Mouse (Mus musculus): ENCODE results near the gene Hspb11. TPM values are rescaled to one million over a fixed set of nuclear protein-coding genes. Genes with fewer than 3 reads are reported as not detected.

Hspb11 gene
- total RNA-seq, 4 experiments from 2014 or later = 16.2 to 23.9 (median 20.9) TPM

DNA sequence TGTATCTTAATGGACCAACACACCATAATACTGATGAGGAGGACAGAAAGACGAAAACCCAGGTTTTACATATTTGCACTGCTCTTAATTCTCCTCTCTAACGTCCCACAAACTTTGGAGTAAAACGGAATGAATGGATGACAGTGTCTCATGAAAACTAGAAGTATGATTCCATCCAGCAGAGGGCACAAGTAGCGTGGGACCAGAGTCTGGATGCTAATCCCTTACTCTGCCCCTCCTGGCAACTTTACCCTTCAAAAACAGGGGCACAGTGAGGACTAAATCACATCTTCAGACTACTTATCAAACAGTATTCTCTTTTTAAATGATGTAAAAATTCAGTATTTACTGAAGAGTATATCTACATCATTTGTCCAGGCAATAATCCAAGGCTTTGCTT lies 2.9 kb upstream of the Hspb11 start:
- DNase-seq = no peak

- DNase-seq = no peak
These were observed 871 bp upstream of the Hspb11 start for GRCm38 (mm10) chr4:107252522-107252921.

DNA sequence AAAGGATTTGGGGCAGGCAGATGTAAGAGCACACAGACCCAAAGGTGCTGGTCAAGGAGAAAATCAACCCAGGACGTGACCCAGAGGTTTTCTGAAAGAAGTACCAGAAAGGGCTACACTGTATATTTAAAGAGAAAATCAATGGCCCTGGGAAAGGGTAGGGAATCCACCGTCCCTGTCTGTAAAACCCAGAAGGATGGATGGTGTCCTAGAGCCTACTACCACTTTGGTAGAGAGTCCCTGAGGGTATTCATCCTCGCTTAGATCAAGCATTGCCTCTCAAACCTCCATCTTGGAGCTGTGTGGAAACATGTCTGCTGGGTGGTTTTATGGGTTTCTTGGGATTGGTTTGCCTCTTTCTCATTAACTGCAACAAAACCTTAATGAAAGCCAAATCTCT lies 1.0 kb downstream of the Hspb11 start:
- DNase-seq = no peak

DNA sequence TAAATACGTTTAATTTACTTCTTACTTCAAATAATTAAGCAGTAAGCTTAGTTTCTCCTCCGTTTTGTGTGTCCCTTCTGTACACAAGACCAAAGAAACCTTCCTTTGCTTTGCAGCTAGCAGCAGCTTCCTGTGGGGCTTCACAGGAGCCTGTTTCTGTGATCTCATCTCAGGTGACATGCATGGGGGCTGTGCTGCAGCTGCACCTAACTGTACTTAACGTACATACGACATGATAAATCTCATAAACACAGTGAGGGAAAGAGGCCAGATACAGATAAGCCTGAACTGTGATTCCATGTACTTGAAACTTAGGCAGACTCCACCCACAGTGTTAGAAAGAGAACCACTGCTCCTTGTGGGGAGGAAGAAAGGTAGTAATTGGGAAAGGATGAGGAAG lies 6.6 kb downstream of the Hspb11 start:
- no peak for DNase-seq

DNA sequence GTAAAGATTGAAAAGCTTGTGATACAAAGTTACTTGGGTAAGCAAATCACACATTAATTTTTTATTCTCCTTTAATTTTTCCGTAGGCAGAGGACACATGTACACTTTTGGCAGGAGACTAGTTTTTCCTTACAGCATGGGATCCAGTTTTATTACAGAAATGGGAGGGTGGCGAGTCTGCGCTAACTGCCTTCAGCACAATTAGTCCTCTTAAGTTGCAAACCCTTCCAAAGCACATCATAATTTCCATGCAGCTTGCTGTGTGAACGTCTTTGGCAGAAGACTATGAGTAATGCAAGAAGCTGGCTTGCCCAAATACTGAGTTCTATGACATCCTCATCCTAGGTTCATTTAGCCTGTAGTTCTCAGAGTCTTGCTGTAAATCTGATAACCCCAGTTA lies 20.3 kb downstream of the Hspb11 start:
- DNase-seq = no peak

GRCm38 (mm10) chr4:107274511-107274910 lies 21.1 kb downstream of the Hspb11 start:
- DNase-seq = no peak

- DNase-seq = no peak
These were observed 24.9 kb downstream of the Hspb11 start for GRCm38 (mm10) chr4:107278188-107278707.

DNA sequence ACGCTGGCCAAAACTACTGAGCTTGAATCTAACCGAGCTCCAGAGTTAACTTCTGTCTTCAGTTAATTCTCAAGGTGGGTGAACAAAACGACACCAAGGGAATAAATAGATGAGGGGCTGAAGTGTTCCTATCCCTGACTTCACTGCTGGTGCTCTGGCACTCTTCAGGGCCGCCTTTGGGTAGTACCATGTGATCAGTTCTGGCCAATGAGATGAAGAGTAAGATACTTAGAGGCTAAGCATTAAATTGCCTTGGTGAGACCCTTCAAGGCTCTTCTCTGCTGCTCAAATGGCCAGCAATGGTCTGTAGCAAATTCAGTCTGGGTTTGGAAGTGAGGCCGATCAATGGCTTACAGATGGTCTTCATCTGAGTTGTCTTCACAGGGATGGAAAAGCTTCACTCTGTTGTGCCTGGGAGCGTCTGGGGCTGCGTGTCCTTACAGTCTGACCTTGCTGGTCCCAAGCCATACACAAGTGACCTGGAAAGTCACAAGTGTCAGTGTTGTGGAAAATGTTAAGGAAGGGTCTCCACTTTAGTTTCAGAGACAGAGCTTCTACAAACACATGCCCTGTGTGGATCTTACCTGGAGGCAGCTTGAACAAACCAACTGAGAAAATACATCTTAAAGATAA lies 27.6 kb downstream of the Hspb11 start:
- DNase-seq = no peak

- DNase-seq = no peak
These were observed 32.2 kb downstream of the Hspb11 start for GRCm38 (mm10) chr4:107285446-107286200.

GRCm38 (mm10) chr4:107286386-107286785 lies 33.0 kb downstream of the Hspb11 start:
- no peak for DNase-seq

DNA sequence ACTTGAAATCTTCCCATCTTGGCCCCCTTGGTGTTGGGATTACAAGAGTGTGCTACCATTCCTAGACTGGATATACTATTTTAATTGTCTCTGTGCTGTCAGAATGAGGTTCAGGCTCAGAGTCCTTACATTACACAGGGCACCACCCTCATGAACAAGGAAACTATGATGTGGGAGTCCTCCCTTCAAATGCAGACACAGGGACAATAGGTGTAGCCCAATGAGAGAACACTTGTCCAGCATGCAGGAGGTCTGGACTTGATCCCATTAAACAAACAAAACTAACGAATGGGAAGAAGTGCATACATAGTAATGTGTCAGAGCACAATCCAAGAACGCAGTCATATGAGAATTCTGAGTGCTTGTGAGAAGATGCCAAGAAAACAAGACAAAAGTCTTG lies 34.1 kb downstream of the Hspb11 start:
- no peak for DNase-seq

GRCm38 (mm10) chr4:107291611-107292272 lies 38.3 kb downstream of the Hspb11 start:
- no peak for DNase-seq

DNA sequence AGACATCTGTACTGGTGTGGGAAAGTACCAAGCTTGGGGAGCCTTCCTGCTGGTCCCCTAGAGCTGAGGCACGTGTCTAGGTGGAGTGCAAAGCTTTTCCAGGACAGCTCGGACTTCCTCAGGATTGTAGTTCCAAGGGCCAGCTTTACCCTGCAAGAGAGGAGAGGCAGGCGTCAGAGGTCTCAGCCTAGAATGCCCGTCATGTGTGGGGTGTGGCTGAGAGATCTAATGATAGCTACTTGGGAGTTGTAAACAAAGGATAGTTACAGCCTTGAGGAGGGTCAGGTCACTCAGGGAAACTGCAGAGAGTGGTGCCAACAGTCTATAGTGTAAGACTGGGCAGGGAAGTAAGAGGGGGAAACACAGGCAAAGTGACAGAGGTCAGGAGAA lies 38.9 kb downstream of the Hspb11 start:
- no peak for DNase-seq

DNA sequence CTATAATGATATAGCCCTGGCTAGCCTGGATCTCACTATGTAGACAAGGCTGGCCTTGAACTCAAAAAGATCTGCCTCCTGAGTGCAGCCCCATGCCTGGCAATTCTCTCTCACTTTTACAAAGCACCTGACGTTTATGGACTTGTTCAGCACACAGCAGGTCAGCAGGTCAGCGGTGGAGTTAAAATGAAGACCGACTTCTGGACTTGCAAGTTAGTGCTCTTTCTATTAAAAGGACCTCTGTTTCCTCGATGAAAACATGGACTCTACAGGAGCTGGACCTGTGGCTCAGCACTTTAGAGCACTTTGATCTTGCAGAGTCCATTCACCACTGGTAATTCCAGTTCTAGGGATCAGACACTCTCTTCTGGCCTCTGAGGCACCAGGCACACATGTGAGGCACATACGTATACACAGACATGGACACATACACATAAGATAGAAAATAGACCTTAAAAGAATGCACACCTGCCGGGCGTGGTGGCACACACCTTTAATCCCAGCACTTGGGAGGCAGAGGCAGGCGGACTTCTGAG lies 44.7 kb downstream of the Hspb11 start:
- DNase-seq = no peak

- no peak for DNase-seq
These were observed 46.5 kb downstream of the Hspb11 start for GRCm38 (mm10) chr4:107299779-107300340.

GRCm38 (mm10) chr4:107300371-107300770 lies 47.0 kb downstream of the Hspb11 start:
- DNase-seq = no peak

- DNase-seq = no peak
These were observed 47.6 kb downstream of the Hspb11 start for GRCm38 (mm10) chr4:107300902-107301555.

DNA sequence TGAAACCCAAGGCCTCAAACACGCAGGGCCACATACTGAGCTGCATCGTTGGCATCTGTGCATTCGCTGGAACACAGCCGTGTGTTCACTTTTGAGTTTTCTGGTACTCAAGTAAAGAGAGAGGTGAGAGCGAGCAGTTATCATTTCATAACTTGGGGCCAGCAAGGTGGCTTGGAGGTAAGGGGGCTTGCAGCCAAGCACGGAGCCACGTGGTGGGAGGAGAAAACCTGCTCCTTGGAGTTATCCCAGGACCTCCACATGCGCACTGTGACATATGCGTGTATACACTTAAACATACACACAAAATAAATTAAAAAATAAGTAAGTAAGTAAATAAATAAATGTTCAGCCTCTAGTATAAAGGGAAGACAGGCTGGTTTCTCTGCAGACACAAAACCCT lies 48.8 kb downstream of the Hspb11 start:
- no peak for DNase-seq

- DNase-seq = no peak
These were observed 49.4 kb downstream of the Hspb11 start for GRCm38 (mm10) chr4:107302832-107303231.

DNA sequence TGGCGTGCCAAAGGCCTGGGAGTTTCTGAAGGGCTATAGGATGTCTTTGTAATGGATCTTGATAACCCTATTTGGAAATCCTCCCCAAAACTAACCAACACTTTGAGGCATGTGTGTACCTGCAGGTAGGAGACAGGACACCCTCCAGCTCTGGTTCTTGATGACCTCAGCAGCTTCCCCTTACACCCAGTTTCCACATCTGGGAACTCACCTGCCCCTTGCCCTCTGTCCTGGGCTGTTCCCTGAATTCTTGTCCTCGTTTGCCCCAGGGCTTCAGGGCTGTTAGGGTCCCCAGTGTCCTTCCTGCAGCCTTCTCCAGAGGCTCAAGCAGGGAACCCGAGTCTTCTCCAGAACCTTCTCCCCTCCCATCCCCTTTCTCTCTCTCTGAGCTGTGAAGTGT lies 50.1 kb downstream of the Hspb11 start:
- DNase-seq = no peak

DNA sequence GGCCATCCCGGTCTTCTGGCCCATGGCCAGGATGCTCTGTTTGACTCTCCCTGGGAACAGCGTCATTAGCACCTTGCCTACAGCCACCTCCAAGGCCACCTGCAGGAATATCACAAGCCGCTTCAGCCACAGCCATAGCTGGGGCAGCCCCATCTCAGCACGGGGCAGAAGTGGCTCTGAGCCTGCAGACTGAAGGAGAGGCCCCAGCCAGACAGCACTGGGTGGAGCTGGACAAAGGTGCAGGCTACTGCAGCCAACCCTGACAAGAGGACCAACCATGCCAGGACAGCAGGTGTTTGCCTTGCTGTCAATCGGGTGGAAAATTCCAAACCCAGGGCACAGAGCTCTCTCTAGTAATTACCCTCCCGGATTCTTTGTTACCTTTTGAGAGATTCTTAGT lies 53.6 kb downstream of the Hspb11 start, which contains the start of gene Dio1:
Gene Dio1, minus strand, starts transcription at position 204 of the 400 bp plus-strand sequence.
- DNase-seq = no peak

Measured in adrenal gland, adult 8-10 months (tissue).